ENCODE assay signal across 10 mouse cellular contexts in the genomic region with DNA sequence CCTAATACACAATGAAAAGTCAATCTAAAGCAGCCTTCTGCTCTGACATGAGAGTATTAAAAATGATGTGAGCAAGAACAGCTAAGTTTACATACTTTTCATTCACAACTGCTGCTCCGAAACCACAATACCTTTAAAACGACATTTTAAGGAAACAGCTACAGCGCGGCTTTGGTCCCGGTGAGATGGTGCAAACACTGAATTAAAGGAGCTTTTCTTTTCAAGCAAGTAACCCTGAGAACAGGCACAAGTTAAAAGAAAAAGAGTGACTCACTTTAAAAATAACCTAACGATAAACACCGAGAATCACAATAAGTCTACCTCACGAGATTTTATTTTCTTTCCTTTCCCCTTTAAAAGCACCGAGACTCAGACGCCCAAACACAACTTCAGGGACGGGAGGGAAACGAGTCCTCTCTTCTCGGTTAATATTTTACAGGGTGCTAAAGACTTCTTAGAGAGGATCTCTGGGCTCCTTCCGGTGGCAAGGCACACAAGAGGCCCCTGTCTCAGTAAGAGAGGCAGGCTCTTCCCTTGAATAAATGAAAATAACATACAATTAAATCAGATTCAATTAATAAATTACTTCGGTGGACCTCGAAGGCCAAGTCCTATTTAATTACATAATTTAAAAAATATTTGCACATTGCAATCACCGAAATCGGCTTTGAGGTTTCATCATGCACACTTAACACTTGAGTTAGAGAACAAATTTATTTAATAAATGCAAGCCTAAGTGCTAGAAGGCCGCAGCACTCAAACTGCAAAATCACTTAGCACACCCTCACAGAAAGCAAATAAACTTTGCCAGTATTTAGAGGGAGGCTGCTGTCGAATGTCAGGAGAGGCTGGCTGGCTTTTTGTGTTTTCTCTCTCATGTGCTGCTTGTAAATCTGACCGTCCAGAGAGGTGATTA.
A peak's percentile ranks its signal among the peaks of the same experiment; 100 is the strongest.
DNase-seq lines count a peak whose midpoint lies in the region; ATAC-seq and TF ChIP-seq lines count a peak whose summit lies in the region.
"Had no signal": no experiment of that assay in that cellular context is flagged by ENCODE, and none has a peak within 500 bp of the region (broad histone marks: within the 10 kb centered on the region; RNA-seq: fewer than 3 reads in every experiment).

No protein-coding gene starts in this region.

- H3K9me3 ChIP-seq in intestine, postnatal 0 days (ENCODE audit: control insufficient read depth): no peaks in the 10 kb centered on the region
- no peaks in the 10 kb centered on the region for H3K9me3 ChIP-seq in liver, embryonic 16.5 days (replicated peaks; ENCODE audit: control insufficient read depth, low read length)
- no peaks in the 10 kb centered on the region for H3K9me3 ChIP-seq in stomach, postnatal 0 days (ENCODE audit: control insufficient read depth, low read length)
- H3K9me3 ChIP-seq in hindbrain, embryonic 11.5 days (ENCODE audit: control insufficient read depth, low read length): no peaks in the 10 kb centered on the region

- H3K9ac ChIP-seq in intestine, postnatal 0 days (ENCODE audit: low read depth, low read length): no peak overlapping the region
- H3K9ac ChIP-seq in liver, embryonic 16.5 days (ENCODE audit: low read depth, low read length): no peak overlapping the region
- H3K9ac ChIP-seq in stomach, postnatal 0 days (ENCODE audit: low read length): no peak overlapping the region; the same call in 1 of the 2 replicates
- H3K9ac ChIP-seq in hindbrain, embryonic 11.5 days (ENCODE audit: low read depth, low read length): no peak overlapping the region

- H3K4me1 ChIP-seq in kidney, adult 2 months (ENCODE audit: control insufficient read depth, insufficient read depth, low read length): peaks cover 23% of the 10 kb centered on the region
- H3K4me1 ChIP-seq in intestine, postnatal 0 days (replicated peaks; ENCODE audit: control insufficient read depth, insufficient read depth, low read length): peaks cover 15% of the 10 kb centered on the region
- peaks cover 11% of the 10 kb centered on the region; the same call in 1 of the 2 replicates for H3K4me1 ChIP-seq in liver, embryonic 16.5 days (ENCODE audit: control insufficient read depth, low read depth, low read length)
- no peaks in the 10 kb centered on the region for H3K4me1 ChIP-seq in stomach, postnatal 0 days (replicated peaks; ENCODE audit: control insufficient read depth, insufficient read depth)
- no peaks in the 10 kb centered on the region for H3K4me1 ChIP-seq in hindbrain, embryonic 11.5 days (replicated peaks; ENCODE audit: control insufficient read depth, insufficient read depth, low read length)

- no peak for TF ChIP-seq CTCF in kidney, adult 2 months (conservative IDR thresholded peaks at IDR 0.05; ENCODE audit: insufficient read depth, insufficient read length, low read depth, low read length)
- TF ChIP-seq CTCF in intestine, postnatal 0 days (IDR thresholded peaks at IDR 0.05; ENCODE audit: low read depth): no peak
- no peak for TF ChIP-seq CTCF in stomach, postnatal 0 days (IDR thresholded peaks at IDR 0.05; ENCODE audit: low read depth)
- no peak for TF ChIP-seq CTCF in left cerebral cortex, adult 2 months (IDR thresholded peaks at IDR 0.05)

- intact Hi-C loops in left cerebral cortex, adult 2 months (cut with DNase I): no loop called here

- no peak for TF ChIP-seq EP300 in stomach, postnatal 0 days (optimal IDR thresholded peaks at IDR 0.05)

- H3K36me3 ChIP-seq in kidney, adult 2 months (ENCODE audit: control insufficient read depth, insufficient read depth, low read length): no peaks in the 10 kb centered on the region
- H3K36me3 ChIP-seq in intestine, postnatal 0 days (ENCODE audit: control insufficient read depth, insufficient read depth): no peaks in the 10 kb centered on the region
- no peaks in the 10 kb centered on the region for H3K36me3 ChIP-seq in liver, embryonic 16.5 days (ENCODE audit: control insufficient read depth, insufficient read depth)
- H3K36me3 ChIP-seq in stomach, postnatal 0 days (ENCODE audit: control insufficient read depth, insufficient read depth, low read length): no peaks in the 10 kb centered on the region
- H3K36me3 ChIP-seq in hindbrain, embryonic 11.5 days (ENCODE audit: control insufficient read depth, insufficient read depth, low read length): no peaks in the 10 kb centered on the region

- DNase-seq in kidney, adult 2 months: peak; percentile 70
- DNase-seq in kidney, postnatal 10 days: no peak
- peak; percentile 25 for DNase-seq in stomach, postnatal 0 days (ENCODE audit: low spot score)
- no peak for DNase-seq in hindbrain, embryonic 11.5 days (ENCODE audit: low spot score)
- no peak for DNase-seq in urinary bladder, adult 18-20 months (ENCODE audit: low spot score in 2 of 2)
- no peak for DNase-seq in left cerebral cortex, adult 2 months (ENCODE audit: extremely low spot score in 1 of 2, low spot score in 2 of 2)
- DNase-seq: cerebellum, adult 2 months had no signal

- H3K4me3 ChIP-seq in kidney, adult 2 months (ENCODE audit: insufficient read depth, low read depth, low read length): peak overlapping the region; percentile 19; the same call in 1 of the 2 replicates
- peak overlapping the region; percentile 28 for H3K4me3 ChIP-seq in intestine, postnatal 0 days (ENCODE audit: low read depth, low read length)
- 0 out of 2 replicates have a peak overlapping the region, but pooled peaks have one; percentile 14 for H3K4me3 ChIP-seq in liver, embryonic 16.5 days (ENCODE audit: low read depth, low read length)
- H3K4me3 ChIP-seq in stomach, postnatal 0 days (ENCODE audit: low read depth, low read length): no peak overlapping the region; the same call in 1 of the 2 replicates
- no peak overlapping the region for H3K4me3 ChIP-seq in hindbrain, embryonic 11.5 days (ENCODE audit: low read depth, low read length)
- H3K4me3 ChIP-seq in left cerebral cortex, adult 2 months: no peak overlapping the region
- H3K4me3 ChIP-seq: erythroblast, embryonic 14.5 days had no signal

- no peak for TF ChIP-seq POLR2A in kidney, adult 2 months (IDR thresholded peaks at IDR 0.05; ENCODE audit: low read depth, low read length)

- peak overlapping the region; percentile 63 for H3K4me2 ChIP-seq in intestine, postnatal 0 days (replicated peaks; ENCODE audit: low read depth)
- H3K4me2 ChIP-seq in liver, embryonic 16.5 days (ENCODE audit: low read depth, low read length): peak overlapping the region; percentile 17; the same call in 1 of the 2 replicates
- H3K4me2 ChIP-seq in stomach, postnatal 0 days (replicated peaks; ENCODE audit: low read depth): peak overlapping the region; percentile 15
- no peak overlapping the region for H3K4me2 ChIP-seq in hindbrain, embryonic 11.5 days (replicated peaks; ENCODE audit: low read depth, low read length)

- H3K27me3 ChIP-seq in kidney, adult 2 months (replicated peaks; ENCODE audit: control insufficient read depth, insufficient read depth, low read length): no peaks in the 10 kb centered on the region
- H3K27me3 ChIP-seq in intestine, postnatal 0 days (replicated peaks; ENCODE audit: control insufficient read depth, insufficient read depth, low read length): no peaks in the 10 kb centered on the region
- H3K27me3 ChIP-seq in liver, embryonic 16.5 days (ENCODE audit: control insufficient read depth, insufficient read depth, low read depth, low read length): no peaks in the 10 kb centered on the region
- H3K27me3 ChIP-seq in stomach, postnatal 0 days (ENCODE audit: control insufficient read depth, insufficient read depth, low read length): no peaks in the 10 kb centered on the region
- H3K27me3 ChIP-seq in hindbrain, embryonic 11.5 days (ENCODE audit: control insufficient read depth, insufficient read depth, low read length): no peaks in the 10 kb centered on the region

- H3K27ac ChIP-seq in kidney, adult 2 months (ENCODE audit: insufficient read depth, low read depth, low read length): no peak overlapping the region
- peak overlapping the region; percentile 9; the same call in 1 of the 2 replicates for H3K27ac ChIP-seq in intestine, postnatal 0 days (ENCODE audit: low read depth, low read length)
- H3K27ac ChIP-seq in liver, embryonic 16.5 days (ENCODE audit: low read length): no peak overlapping the region
- H3K27ac ChIP-seq in stomach, postnatal 0 days (replicated peaks): peak overlapping the region; percentile 77; the same call in 1 of the 2 replicates
- no peak overlapping the region for H3K27ac ChIP-seq in hindbrain, embryonic 11.5 days (ENCODE audit: low read depth, low read length)
- H3K27ac ChIP-seq in left cerebral cortex, adult 2 months: no peak overlapping the region

- 29% methylated on average over 21 of the region's 21 CpGs for WGBS in kidney, adult 2 months
- WGBS in intestine, postnatal 0 days: 21% methylated on average over 21 of the region's 21 CpGs
- 43% methylated on average over 21 of the region's 21 CpGs for WGBS in liver, embryonic 16.5 days (ENCODE audit: insufficient replicate concordance)
- WGBS in stomach, postnatal 0 days: 22% methylated on average over 21 of the region's 21 CpGs
- WGBS in hindbrain, embryonic 11.5 days: 65% methylated on average over 21 of the region's 21 CpGs

- ATAC-seq in intestine, postnatal 0 days: 0 out of 2 replicates have a peak, but pooled peaks have one; percentile 48
- no peak for ATAC-seq in liver, embryonic 16.5 days (ENCODE audit: low read depth)
- 0 out of 2 replicates have a peak, but pooled peaks have one; percentile 55 for ATAC-seq in stomach, postnatal 0 days (ENCODE audit: low FRiP score, low TSS enrichment)
- no peak for ATAC-seq in hindbrain, embryonic 11.5 days (ENCODE audit: low FRiP score)

Comparison
In these comparisons a context has a peak if more than half of its experiments do, and no peak if none do; other contexts are left out.
1. DNase-seq: peak in kidney, adult 2 months (single experiment) and stomach, postnatal 0 days (single experiment); none in kidney, postnatal 10 days (single experiment), hindbrain, embryonic 11.5 days (single experiment), urinary bladder, adult 18-20 months (0 of 2) and left cerebral cortex, adult 2 months (0 of 2).
2. H3K27ac ChIP-seq: peak in intestine, postnatal 0 days (single experiment) and stomach, postnatal 0 days (single experiment); none in kidney, adult 2 months (single experiment), liver, embryonic 16.5 days (single experiment), hindbrain, embryonic 11.5 days (single experiment) and left cerebral cortex, adult 2 months (single experiment).
3. H3K4me3 ChIP-seq: peak in kidney, adult 2 months (single experiment), intestine, postnatal 0 days (single experiment) and liver, embryonic 16.5 days (single experiment); none in stomach, postnatal 0 days (single experiment), hindbrain, embryonic 11.5 days (single experiment) and left cerebral cortex, adult 2 months (single experiment).
4. ATAC-seq: peak in intestine, postnatal 0 days (single experiment) and stomach, postnatal 0 days (single experiment); none in liver, embryonic 16.5 days (single experiment) and hindbrain, embryonic 11.5 days (single experiment).